Mouse (Mus musculus): ENCODE measurements around the gene Keap1. TPM values are rescaled to one million over a fixed set of nuclear protein-coding genes. Genes with fewer than 3 reads are reported as not detected.

The Keap1 gene
- total and polyA plus RNA-seq, 2 experiments from 2014 or later, result 60.9 to 98.9 TPM

DNA sequence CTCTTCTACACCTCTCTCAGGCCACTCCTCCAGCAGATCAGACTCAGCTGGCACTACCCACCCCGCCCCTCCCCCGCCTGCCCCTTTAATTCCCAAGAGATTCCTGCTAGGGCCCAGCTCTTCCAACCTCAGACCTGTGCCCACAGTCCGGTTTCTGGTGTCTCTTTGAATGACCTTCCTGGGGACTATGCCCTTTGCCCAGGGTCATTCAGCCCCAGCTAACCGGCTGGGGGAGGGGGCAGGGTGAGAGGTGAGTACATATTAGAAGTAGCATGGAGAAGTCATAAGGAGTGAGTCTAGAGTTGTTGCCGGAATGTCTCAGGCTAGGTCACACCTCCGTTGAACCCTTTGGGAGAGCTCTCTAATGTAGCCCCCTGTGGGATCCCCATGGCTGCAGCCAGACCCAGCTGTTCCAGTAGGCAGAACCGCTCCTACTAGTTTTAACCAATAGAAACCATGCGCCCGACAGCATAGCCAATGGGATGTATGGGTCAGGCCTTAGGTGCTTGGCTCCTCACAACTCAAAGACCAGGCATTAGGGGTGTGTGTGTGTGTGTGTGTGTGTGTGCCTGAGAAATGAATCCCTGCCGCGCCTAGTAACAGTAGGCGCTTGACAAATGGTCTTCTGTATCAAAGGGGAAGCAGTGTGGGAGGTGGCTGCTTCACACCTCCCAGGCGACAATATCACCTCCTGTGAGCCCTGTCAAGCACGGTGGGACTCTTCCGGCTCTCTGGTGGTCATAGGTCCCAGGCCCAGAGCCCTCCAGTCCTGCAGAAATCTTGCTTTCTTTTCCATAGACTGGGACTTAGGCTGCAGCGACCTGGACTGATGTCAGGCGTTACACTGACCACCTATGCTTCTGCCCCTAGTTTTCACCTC is 10.7 kb upstream of the Keap1 start:
- no peak for TF ChIP-seq CTCF (IDR thresholded peaks at IDR 0.05; ENCODE audit: low read depth)
- 35% methylated on average over 17 of the region's 17 CpGs for WGBS
- no peak overlapping the region for H3K4me2 ChIP-seq (ENCODE audit: low read depth, low read length)
- no peak for ATAC-seq
- H3K4me1 ChIP-seq (ENCODE audit: insufficient read depth, low read length), result no peaks in the 10 kb centered on the region
- H3K9ac ChIP-seq (replicated peaks; ENCODE audit: low read length), result no peak overlapping the region
- H3K9me3 ChIP-seq (ENCODE audit: low read length), result no peaks in the 10 kb centered on the region
- DNase-seq (ENCODE audit: low spot score), result no peak
- peaks cover 29% of the 10 kb centered on the region for H3K27me3 ChIP-seq (ENCODE audit: insufficient read depth, low read length)
- H3K27ac ChIP-seq, result no peak overlapping the region
- H3K4me3 ChIP-seq (ENCODE audit: low read length), result no peak overlapping the region
- H3K36me3 ChIP-seq (ENCODE audit: insufficient read depth, low read length), result no peaks in the 10 kb centered on the region

DNA sequence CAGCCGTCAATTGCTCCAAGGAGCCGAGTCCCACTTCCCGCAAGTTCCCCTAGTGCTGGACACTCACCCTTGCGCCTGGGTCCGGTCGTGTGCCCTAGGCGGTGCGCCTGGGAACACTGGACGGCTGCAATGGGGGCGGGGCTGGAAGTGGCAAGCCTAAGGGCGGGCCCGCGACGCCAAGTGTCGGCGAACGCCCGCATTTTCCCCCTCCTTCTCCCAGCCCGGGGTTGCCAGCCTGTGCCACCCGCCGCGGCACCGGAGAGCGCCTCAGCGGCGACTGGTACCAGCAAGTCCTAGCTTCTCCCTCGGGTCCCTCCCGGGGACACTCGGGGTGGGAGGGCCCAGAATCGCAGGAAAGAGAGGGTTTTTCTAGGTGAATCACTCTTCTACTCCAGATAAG is 9.2 kb upstream of the Keap1 start, which contains the start of gene S1pr5:
Gene S1pr5 (minus strand): TSS at position 118 of the 400 bp plus-strand sequence.
- no peak for TF ChIP-seq CTCF (IDR thresholded peaks at IDR 0.05; ENCODE audit: low read depth)
- H3K4me3 ChIP-seq (ENCODE audit: low read length), result 0 out of 2 replicates have a peak within 1 kb of the TSS, but pooled peaks have one; percentile 4
- no peaks in the 10 kb centered on the region for H3K4me1 ChIP-seq (ENCODE audit: insufficient read depth, low read length)
- no peaks in the 10 kb centered on the region for H3K36me3 ChIP-seq (ENCODE audit: insufficient read depth, low read length)
- 2% methylated on average over 28 of the region's 30 CpGs for WGBS
- ATAC-seq, result no peak
- no peak for DNase-seq (ENCODE audit: low spot score)
- H3K9me3 ChIP-seq (ENCODE audit: low read length), result no peaks in the 10 kb centered on the region
- H3K27ac ChIP-seq, result no peak within 1 kb of the TSS
- H3K9ac ChIP-seq (replicated peaks; ENCODE audit: low read length), result no peak within 1 kb of the TSS
- peaks cover 37% of the 10 kb centered on the region for H3K27me3 ChIP-seq (ENCODE audit: insufficient read depth, low read length)
- H3K4me2 ChIP-seq (ENCODE audit: low read depth, low read length), result peak within 1 kb of the TSS; percentile 35

DNA sequence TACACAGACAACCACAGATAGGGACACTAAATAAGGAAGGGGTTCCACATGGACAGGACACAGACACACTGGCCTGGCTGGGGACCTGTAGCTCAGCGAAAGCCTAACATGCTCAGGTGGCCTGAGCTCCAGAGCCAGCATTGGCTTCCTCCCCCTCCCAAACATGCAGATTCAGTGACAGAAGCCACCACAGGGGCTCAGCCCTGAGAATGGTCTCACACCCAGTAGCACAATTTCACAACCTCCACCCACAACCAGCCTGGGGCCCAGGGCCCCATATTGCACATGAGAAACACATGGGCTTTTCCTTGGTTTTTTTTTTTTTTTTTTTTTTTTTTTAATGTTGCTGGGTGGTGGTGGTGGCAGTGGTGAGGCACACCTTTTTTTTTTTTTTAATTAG is 7.2 kb upstream of the Keap1 start:
- 80% methylated on average over 1 of the region's 1 CpGs for WGBS
- H3K4me1 ChIP-seq (ENCODE audit: insufficient read depth, low read length), result no peaks in the 10 kb centered on the region
- no peak overlapping the region for H3K9ac ChIP-seq (replicated peaks; ENCODE audit: low read length)
- H3K36me3 ChIP-seq (ENCODE audit: insufficient read depth, low read length), result no peaks in the 10 kb centered on the region
- no peaks in the 10 kb centered on the region for H3K9me3 ChIP-seq (ENCODE audit: low read length)
- ATAC-seq (no peak), DNase-seq (ENCODE audit: low spot score) (no peak)
- H3K27ac ChIP-seq, result no peak overlapping the region
- TF ChIP-seq CTCF (IDR thresholded peaks at IDR 0.05; ENCODE audit: low read depth), result no peak
- no peak overlapping the region for H3K4me3 ChIP-seq (ENCODE audit: low read length)
- H3K4me2 ChIP-seq (ENCODE audit: low read depth, low read length), result no peak overlapping the region
- peaks cover 46% of the 10 kb centered on the region for H3K27me3 ChIP-seq (ENCODE audit: insufficient read depth, low read length)

DNA sequence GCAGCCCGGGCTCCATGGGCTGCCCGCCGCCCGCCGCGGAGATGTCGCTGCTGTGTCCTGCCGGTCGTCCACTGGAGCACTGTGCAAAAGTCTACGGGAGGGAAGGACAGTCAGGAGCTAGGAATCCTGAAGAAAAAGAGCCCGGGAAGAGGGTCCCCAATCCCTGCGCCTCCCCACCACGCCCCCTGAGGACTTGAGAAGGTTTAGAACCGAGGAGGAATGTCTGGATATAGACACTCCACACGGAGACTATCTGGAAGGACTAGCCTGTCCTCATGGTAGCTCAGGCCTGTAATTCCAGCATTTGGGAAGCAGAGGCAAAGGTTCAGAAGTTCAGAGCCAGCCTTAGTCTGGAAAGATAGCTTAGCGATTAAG is 5.9 kb upstream of the Keap1 start:
- peak overlapping the region; percentile 47 for H3K4me3 ChIP-seq (ENCODE audit: low read length)
- peak overlapping the region; percentile 67; the same call in 1 of the 2 replicates for H3K27ac ChIP-seq
- DNase-seq (ENCODE audit: low spot score), result no peak
- H3K9ac ChIP-seq (replicated peaks; ENCODE audit: low read length), result peak overlapping the region; percentile 52; the same call in 1 of the 2 replicates
- no peaks in the 10 kb centered on the region for H3K4me1 ChIP-seq (ENCODE audit: insufficient read depth, low read length)
- WGBS, result 2% methylated on average over 8 of the region's 16 CpGs
- H3K36me3 ChIP-seq (ENCODE audit: insufficient read depth, low read length), result no peaks in the 10 kb centered on the region
- peak overlapping the region; percentile 80 for H3K4me2 ChIP-seq (ENCODE audit: low read depth, low read length)
- no peaks in the 10 kb centered on the region for H3K9me3 ChIP-seq (ENCODE audit: low read length)
- ATAC-seq, result no peak
- peaks cover 46% of the 10 kb centered on the region for H3K27me3 ChIP-seq (ENCODE audit: insufficient read depth, low read length)
- TF ChIP-seq CTCF (IDR thresholded peaks at IDR 0.05; ENCODE audit: low read depth), result no peak

DNA sequence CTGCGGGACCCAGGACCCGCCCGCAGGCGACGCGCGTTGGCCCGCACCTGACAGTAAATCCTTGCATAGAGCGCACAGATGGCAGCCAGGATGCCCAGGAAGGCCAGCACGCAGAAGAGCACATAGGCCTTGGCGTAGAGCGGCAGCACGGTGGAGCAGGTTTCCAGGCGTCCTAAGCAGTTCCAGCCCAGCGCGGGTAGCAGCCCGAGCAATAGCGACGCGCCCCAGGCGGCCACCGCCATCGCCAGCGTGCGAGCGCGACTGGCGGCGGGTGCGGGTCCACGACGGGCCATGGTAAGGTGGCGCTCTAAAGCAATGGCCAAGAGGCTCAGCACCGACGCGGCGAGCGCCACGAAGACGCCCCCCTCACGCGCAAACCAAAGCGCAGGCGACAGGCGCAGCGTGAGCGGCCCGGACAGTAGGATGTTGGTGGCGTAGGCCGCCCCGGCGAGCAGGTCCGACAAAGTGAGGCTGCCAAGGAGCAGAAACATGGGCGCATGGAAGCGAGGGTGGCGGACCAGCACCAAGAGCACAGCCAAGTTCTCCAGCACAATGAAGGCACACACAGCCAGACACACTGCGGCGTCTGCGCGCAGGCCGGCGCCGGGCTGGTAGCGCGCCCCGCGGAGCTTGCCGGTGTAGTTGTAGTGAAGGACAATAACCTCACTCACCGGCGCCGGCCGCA is 5.4 kb upstream of the Keap1 start:
- DNase-seq (ENCODE audit: low spot score) (peak; percentile 45), ATAC-seq (peak; percentile 59)
- Histone ChIP-seq H3K27me3 (ENCODE audit: insufficient read depth, low read length) (peaks cover 43% of the 10 kb centered on the region), H3K4me1 (ENCODE audit: insufficient read depth, low read length) (no peaks in the 10 kb centered on the region), H3K9me3 (ENCODE audit: low read length) (no peaks in the 10 kb centered on the region), H3K9ac (replicated peaks; ENCODE audit: low read length) (peak overlapping the region; percentile 52), H3K36me3 (ENCODE audit: insufficient read depth, low read length) (no peaks in the 10 kb centered on the region), H3K4me3 (ENCODE audit: low read length) (peak overlapping the region; percentile 47), H3K4me2 (ENCODE audit: low read depth, low read length) (peak overlapping the region; percentile 80), H3K27ac (peak overlapping the region; percentile 67)
- WGBS, result 1% methylated on average over 72 of the region's 72 CpGs
- TF ChIP-seq CTCF (IDR thresholded peaks at IDR 0.05; ENCODE audit: low read depth), result 0 out of 2 replicates have a peak, but pooled peaks have one; percentile 9

DNA sequence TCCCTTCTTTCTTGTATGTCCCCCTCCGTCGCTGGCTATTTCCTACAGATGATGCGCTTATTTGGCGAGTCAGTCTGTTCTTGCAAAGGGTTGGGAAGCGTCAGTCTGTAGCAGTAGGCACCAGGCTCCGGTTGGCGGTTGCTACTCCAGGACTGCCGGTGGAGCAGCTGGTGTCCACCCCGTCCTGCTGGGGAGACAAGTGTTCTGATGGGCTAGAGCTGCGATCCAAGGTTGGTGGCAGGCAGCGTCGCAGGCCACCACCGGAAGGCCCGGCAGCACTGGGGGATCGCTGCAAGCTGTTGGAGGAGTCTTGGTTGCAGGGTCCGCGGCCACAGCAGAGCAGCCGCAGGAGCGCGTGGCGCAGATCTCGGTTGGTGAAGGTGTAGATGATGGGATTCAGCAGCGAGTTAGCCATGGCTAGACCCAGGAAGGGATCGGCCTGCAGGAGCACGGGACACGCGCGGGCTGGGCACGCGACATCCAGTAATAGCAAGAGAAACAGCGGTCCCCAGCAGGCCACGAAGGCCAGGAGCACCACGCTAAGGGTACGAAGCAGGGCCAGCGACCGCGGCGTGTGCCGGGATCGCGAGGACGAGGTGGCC is 4.8 kb upstream of the Keap1 start:
- Histone ChIP-seq H3K36me3 (ENCODE audit: insufficient read depth, low read length) (no peaks in the 10 kb centered on the region), H3K9ac (replicated peaks; ENCODE audit: low read length) (peak overlapping the region; percentile 52), H3K4me1 (ENCODE audit: insufficient read depth, low read length) (no peaks in the 10 kb centered on the region), H3K27me3 (ENCODE audit: insufficient read depth, low read length) (peaks cover 37% of the 10 kb centered on the region), H3K27ac (peak overlapping the region; percentile 67), H3K9me3 (ENCODE audit: low read length) (no peaks in the 10 kb centered on the region), H3K4me3 (ENCODE audit: low read length) (peak overlapping the region; percentile 47), H3K4me2 (ENCODE audit: low read depth, low read length) (peak overlapping the region; percentile 80)
- DNase-seq (ENCODE audit: low spot score), result peak; percentile 31
- ATAC-seq, result peak; percentile 46
- 3% methylated on average over 42 of the region's 42 CpGs for WGBS
- no peak for TF ChIP-seq CTCF (IDR thresholded peaks at IDR 0.05; ENCODE audit: low read depth)
